Mouse (Mus musculus) embryonic facial prominence, embryonic 14.5 days (tissue): ENCODE measurements around the gene Tcf20. TPM values are rescaled to one million over a fixed set of nuclear protein-coding genes. Genes with fewer than 3 reads are reported as not detected.
A peak's percentile ranks its signal among the peaks of the same experiment; 100 is the strongest.

Experiments used
- ATAC-seq: fragments of 200-750 bp; cut with Nextera tagmentation; 2 replicates; pipeline ENCODE4 v1.8.0; 2017; ENCODE audit warnings: low read depth, moderate number of reproducible peaks, moderate TSS enrichment
- DNase-seq: peaks from one replicate; pipeline ENCODE4 v3.0.0-alpha.2; 2015; ENCODE audit warnings: low spot score
- H3K27ac ChIP-seq: fragments of 300-500 bp; sonication (generic); replicated peaks from 2 replicates; pipeline ENCODE4 v1.5.1; 2014; ENCODE audit warnings: low read depth, mild to moderate bottlenecking, low read length, moderate library complexity
- H3K27me3 ChIP-seq: fragments of 300-500 bp; sonication (generic); replicated peaks from 2 replicates; pipeline ENCODE4 v1.6.1; 2014; ENCODE audit warnings: low read length; ENCODE audit not compliant: control insufficient read depth, insufficient read depth
- H3K36me3 ChIP-seq: fragments of 300-500 bp; sonication (generic); 2 replicates; pipeline ENCODE4 v1.6.1; 2014; ENCODE audit warnings: low read length, mixed read lengths; ENCODE audit not compliant: control insufficient read depth, insufficient read depth
- H3K4me1 ChIP-seq: fragments of 300-500 bp; sonication (generic); 2 replicates; pipeline ENCODE4 v1.6.1; 2014; ENCODE audit warnings: antibody characterized with exemption, low read length; ENCODE audit not compliant: control insufficient read depth, insufficient read depth
- H3K4me2 ChIP-seq: fragments of 300-500 bp; sonication (generic); 2 replicates; pipeline ENCODE4 v1.6.1; 2014; ENCODE audit warnings: low read depth, mild to moderate bottlenecking, low read length, moderate library complexity, mixed read lengths
- H3K4me3 ChIP-seq: fragments of 300-500 bp; sonication (generic); 2 replicates; pipeline ENCODE4 v1.5.1; 2014; ENCODE audit warnings: low read depth, mild to moderate bottlenecking, low read length
- H3K9ac ChIP-seq: fragments of 300-500 bp; sonication (generic); 2 replicates; pipeline ENCODE4 v1.6.1; 2014; ENCODE audit warnings: low read depth, mild to moderate bottlenecking, low read length, moderate library complexity, mixed read lengths
- H3K9me3 ChIP-seq: fragments of 300-500 bp; sonication (generic); 2 replicates; pipeline ENCODE4 v1.6.1; 2016; ENCODE audit warnings: low read length; ENCODE audit not compliant: control insufficient read depth
- WGBS: fragments of 180-500 bp; shearing (Covaris S2); extraction: QIAGEN DNeasy Blood & Tissue Kit; methylation state at CpG from one replicate; pipeline ENCODE4 v1.1.7; 2014; 5-methylcytosine and 5-hydroxymethylcytosine counted together
- polyA plus RNA-seq: library from polyadenylated mRNA; unstranded; fragments of >200 nt; fragmentation: Nextera tagmentation; extraction: Ambion mirVana; gene quantifications from 2 replicates; pipeline ENCODE4 v1.2.1, GENCODE M21; 2014

The Tcf20 gene
- polyA plus RNA-seq, 1 experiment from 2014 or later: 11.3 TPM

DNA sequence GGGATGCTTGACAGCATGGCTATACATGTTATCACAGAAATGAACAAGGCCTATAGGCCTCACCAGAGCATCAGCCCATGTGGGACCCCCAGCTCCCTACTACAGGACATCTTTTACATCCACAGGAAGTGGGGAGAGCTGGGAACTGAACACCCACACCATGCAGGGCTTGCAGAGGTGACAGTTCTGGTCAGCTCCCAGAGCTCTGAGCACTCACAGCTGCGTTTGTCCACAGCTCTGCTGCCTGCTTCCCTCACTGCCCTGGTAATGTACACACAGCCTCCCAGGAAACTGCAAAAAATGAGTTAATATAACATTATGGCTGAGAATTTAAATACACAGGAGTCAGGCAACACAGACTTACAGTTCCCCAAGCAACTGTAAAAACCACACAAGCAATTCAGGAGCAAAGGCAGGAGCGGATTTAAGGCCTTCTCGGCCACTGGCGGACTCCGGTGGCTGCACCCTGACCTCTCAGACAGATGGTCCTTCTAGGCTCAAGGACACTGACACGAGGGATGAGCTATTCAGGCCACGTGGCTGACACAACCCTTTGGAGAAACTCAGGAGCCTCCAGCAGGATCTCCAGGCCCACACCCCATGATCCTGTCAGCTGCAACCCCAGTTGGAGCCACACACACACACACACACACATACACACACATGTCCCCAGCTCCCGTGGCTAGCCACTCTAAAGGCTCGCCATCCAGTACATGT lies 43.0 kb downstream of the Tcf20 start:
- Histone ChIP-seq H3K36me3 (no peaks in the 10 kb centered on the region), H3K9me3 (no peaks in the 10 kb centered on the region), H3K4me2 (no peak overlapping the region), H3K4me3 (no peak overlapping the region), H3K27me3 (no peaks in the 10 kb centered on the region), H3K27ac (no peak overlapping the region), H3K9ac (no peak overlapping the region), H3K4me1 (peaks cover 31% of the 10 kb centered on the region)
- 83% methylated on average over 9 of the region's 9 CpGs for WGBS
- DNase-seq (no peak), ATAC-seq (no peak)

DNA sequence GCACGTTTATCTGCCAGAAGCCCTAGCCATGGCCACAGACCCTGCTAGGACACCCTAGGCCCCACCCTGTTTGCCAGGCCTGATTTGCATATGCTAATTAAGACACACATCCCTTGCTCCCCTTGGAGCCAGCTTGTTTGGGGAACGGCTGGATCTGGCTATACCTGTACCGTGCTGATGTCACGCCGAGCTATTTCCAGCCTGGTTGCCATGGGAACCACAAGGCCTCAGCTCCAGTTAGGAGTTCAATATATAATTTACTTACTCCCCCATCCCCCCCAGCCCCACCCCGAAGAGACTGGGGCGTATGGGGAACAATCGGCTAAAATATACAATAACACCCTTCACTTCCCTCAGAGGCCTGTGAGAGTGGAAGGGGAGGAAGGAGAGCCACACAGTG lies 45.9 kb downstream of the Tcf20 start:
- Histone ChIP-seq H3K36me3 (0 out of 2 replicates have a peak, but pooled peaks cover 3% of the 10 kb centered on the region), H3K27me3 (no peaks in the 10 kb centered on the region), H3K9ac (no peak overlapping the region), H3K4me3 (no peak overlapping the region), H3K9me3 (0 out of 2 replicates have a peak, but pooled peaks cover 3% of the 10 kb centered on the region), H3K27ac (peak overlapping the region; percentile 61; the same call in 1 of the 2 replicates), H3K4me2 (no peak overlapping the region), H3K4me1 (peaks cover 53% of the 10 kb centered on the region)
- WGBS: 50% methylated on average over 8 of the region's 8 CpGs
- DNase-seq (no peak), ATAC-seq (no peak)

DNA sequence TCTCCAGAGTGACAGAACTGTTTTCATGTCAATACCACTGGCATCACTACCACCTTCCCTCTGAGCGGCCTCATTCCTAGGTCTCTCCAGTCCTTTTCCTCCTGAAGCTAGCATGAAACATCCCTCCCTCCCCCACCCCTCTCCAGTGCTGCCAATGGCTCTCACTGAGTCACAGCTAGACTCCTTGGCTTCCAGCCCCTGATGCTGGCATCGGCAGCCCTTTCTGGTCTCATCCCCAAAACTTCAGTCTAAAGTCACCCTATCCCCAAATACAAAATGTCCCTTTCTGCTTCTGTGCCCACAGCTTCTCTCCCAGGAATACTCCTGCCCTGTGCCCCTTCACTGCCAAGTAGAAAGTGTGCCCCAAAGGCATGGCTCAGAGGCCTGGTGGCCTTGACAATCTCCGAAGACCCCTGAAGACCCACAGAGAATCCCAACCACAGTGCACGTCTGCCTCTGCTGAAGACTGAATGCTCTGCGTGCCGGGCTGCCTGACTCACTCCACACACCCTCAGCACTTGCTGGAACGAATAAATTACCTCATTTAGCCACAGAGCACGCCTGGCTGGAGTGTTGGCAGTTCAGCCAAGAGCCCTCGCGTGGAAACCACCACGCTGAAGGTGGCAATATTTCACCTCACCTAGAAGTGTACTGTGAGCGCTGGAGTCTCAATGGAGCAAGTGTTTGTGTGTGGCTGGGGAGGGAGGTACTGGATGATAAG lies 47.0 kb downstream of the Tcf20 start:
- Histone ChIP-seq H3K27me3 (no peaks in the 10 kb centered on the region), H3K4me3 (no peak overlapping the region), H3K9ac (no peak overlapping the region), H3K4me1 (peaks cover 58% of the 10 kb centered on the region), H3K9me3 (0 out of 2 replicates have a peak, but pooled peaks cover 3% of the 10 kb centered on the region), H3K36me3 (0 out of 2 replicates have a peak, but pooled peaks cover 3% of the 10 kb centered on the region), H3K27ac (0 out of 2 replicates have a peak overlapping the region, but pooled peaks have one; percentile 24), H3K4me2 (no peak overlapping the region)
- DNase-seq (no peak), ATAC-seq (no peak)
- WGBS: 53% methylated on average over 12 of the region's 12 CpGs

DNA sequence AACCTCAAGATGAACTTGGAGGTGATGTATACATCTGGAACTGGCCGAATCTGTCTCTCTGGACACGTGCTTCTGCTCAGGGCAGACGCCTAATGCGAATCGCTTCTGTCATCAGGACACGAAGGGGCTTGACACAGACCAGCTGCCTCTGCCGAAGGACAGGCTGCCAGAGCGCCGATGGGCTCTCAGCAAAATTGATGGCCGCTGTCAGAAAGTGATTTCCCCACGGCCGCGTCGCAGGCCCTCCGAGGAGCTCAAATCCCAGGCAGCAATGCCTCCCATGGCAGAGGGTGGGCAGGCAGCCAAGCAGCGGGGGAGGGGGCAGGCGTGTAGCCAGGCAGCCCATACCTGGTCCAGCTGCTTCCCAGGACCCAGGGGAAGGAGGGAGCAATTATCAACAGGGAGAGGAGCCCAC lies 49.5 kb downstream of the Tcf20 start:
- ATAC-seq (peak; percentile 69), DNase-seq (peak; percentile 77)
- 0 out of 2 replicates have a peak, but pooled peaks cover 3% of the 10 kb centered on the region for H3K36me3 ChIP-seq
- H3K27me3 ChIP-seq: no peaks in the 10 kb centered on the region
- H3K9ac ChIP-seq: peak overlapping the region; percentile 23; the same call in 1 of the 2 replicates
- peaks cover 77% of the 10 kb centered on the region for H3K4me1 ChIP-seq
- H3K4me2 ChIP-seq: peak overlapping the region; percentile 42
- H3K9me3 ChIP-seq: 0 out of 2 replicates have a peak, but pooled peaks cover 3% of the 10 kb centered on the region
- H3K27ac ChIP-seq: peak overlapping the region; percentile 77
- no peak overlapping the region for H3K4me3 ChIP-seq
- WGBS: 3% methylated on average over 14 of the region's 17 CpGs

DNA sequence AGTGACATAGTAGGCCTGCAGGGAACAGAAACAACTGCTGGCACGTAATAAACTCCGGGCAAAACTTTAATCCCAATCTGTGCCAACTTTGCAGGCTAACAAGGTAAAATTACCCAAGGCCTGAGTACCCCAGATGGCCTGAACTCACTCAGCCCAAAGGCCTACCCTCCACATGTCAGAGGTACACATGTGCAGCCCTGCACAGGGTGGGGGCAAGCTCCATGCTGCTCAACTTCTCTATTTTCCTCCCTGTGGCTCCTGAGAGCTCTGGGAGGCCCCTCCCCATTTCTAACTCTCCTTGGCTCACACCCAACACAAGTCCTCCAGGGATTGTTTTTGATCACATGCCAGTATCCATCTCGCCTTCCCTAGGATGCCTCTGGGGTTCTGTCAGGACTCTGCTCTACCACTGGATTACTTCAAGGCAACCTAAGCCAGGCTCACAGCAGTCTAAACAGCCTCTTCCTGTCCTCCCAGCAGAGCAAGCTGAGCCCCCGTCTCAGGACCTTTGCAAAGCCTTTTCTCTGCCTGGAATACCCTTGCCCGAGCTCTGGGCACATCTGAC lies 50.2 kb downstream of the Tcf20 start:
- peak overlapping the region; percentile 42 for H3K4me2 ChIP-seq
- peak; percentile 80 for ATAC-seq

DNA sequence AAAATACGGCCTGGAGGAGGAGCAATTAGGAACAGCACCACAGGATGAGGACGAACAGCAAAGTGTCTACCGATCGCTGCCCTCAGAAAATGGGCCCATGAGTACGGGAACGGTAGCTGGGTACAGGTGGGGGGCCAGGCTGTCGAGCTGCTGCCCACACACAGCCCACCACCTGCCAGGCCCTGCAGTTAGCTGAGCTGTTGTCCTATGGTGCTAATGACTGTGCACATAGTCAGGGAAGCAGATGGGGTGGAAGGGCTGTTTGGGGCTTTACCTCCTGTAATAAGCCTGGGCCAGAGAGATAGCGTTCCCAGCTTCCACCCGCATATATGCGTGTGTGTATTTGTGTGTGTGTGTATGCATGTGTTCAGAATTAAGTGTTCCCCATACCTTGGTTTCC lies 52.7 kb downstream of the Tcf20 start:
- ATAC-seq: no peak
- WGBS: 72% methylated on average over 9 of the region's 10 CpGs

More for the DNA sequence above, 50.2 kb downstream of the Tcf20 start:
- 0 out of 2 replicates have a peak, but pooled peaks cover 3% of the 10 kb centered on the region for H3K9me3 ChIP-seq
- peak overlapping the region; percentile 23; the same call in 1 of the 2 replicates for H3K9ac ChIP-seq
- H3K4me3 ChIP-seq: no peak overlapping the region
- H3K4me1 ChIP-seq: peaks cover 79% of the 10 kb centered on the region
- H3K27me3 ChIP-seq: no peaks in the 10 kb centered on the region
- H3K36me3 ChIP-seq: 0 out of 2 replicates have a peak, but pooled peaks cover 3% of the 10 kb centered on the region
- WGBS: 32% methylated on average over 5 of the region's 5 CpGs
- H3K27ac ChIP-seq: peak overlapping the region; percentile 77
- DNase-seq: peak; percentile 84

DNA sequence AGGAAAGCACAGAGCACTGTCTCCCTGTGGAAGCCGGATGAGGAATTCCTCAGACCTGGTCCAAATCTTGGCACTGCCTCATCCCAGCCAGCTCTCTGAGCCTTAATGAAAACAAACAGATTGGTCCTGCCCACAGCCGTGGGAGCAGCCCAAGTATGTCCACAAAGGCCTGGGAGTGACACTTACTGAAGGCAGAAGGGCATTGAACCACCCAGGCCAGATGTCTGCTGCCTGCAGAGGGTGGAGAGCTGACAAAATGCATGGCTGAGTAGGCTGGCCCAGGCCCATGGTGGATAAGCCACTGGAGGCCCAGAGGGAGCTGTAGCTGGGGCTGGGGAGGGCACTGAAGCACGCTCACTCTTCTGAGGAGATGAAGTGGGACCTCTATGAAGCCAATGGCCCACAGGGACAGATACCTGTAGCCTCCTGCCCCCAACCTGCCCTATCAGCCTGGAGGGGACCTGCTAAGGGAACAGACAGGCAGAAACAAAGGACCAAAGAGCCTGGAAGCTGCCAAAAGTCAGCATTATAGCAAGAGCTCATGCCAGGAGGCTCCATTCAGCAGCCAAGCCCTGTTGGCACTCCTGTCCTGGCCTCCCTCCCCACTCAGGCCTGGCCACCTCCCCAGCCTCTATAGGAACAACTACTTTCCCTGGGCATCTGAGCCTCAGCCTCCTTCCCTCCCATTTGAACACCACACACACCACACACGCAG lies 54.6 kb downstream of the Tcf20 start:
- Histone ChIP-seq H3K27ac (peak overlapping the region; percentile 24; the same call in 1 of the 2 replicates), H3K9ac (no peak overlapping the region; the same call in 1 of the 2 replicates), H3K4me1 (peaks cover 64% of the 10 kb centered on the region), H3K36me3 (no peaks in the 10 kb centered on the region), H3K9me3 (no peaks in the 10 kb centered on the region), H3K4me2 (no peak overlapping the region), H3K4me3 (no peak overlapping the region), H3K27me3 (no peaks in the 10 kb centered on the region)
- 29% methylated on average over 4 of the region's 4 CpGs for WGBS
- DNase-seq: no peak
- ATAC-seq: no peak

More for the DNA sequence above, 52.7 kb downstream of the Tcf20 start:
- DNase-seq: no peak
- H3K9me3 ChIP-seq: 0 out of 2 replicates have a peak, but pooled peaks cover 3% of the 10 kb centered on the region
- H3K4me3 ChIP-seq: no peak overlapping the region
- H3K27ac ChIP-seq: no peak overlapping the region
- H3K4me1 ChIP-seq: peaks cover 59% of the 10 kb centered on the region
- no peak overlapping the region for H3K4me2 ChIP-seq
- 0 out of 2 replicates have a peak, but pooled peaks cover 3% of the 10 kb centered on the region for H3K36me3 ChIP-seq
- H3K9ac ChIP-seq: no peak overlapping the region
- H3K27me3 ChIP-seq: no peaks in the 10 kb centered on the region

DNA sequence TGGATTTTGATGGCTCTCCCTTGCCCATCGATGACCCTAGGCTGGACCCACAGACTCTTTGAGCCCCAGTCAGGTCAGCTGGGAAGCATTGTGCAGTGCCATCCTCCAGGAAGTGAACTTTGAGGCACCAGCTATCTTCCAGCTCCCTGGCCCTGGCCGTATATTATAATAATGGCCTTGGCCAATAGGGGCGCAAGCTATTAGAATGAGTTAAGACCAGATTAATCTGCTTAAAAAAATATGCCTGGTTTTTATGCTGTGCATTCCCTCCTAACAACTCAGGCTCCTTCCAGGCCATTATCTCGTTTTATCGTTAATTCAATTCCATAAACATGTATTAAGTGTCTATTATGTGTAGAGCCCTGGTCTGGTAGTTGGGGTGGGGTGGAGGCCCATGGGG lies 56.2 kb downstream of the Tcf20 start:
- no peaks in the 10 kb centered on the region for H3K36me3 ChIP-seq
- DNase-seq (no peak), ATAC-seq (no peak)
- peaks cover 64% of the 10 kb centered on the region for H3K4me1 ChIP-seq
- no peak overlapping the region for H3K9ac ChIP-seq
- no peaks in the 10 kb centered on the region for H3K9me3 ChIP-seq
- no peak overlapping the region for H3K4me2 ChIP-seq
- no peak overlapping the region for H3K4me3 ChIP-seq
- no peaks in the 10 kb centered on the region for H3K27me3 ChIP-seq
- 91% methylated on average over 5 of the region's 5 CpGs for WGBS
- no peak overlapping the region for H3K27ac ChIP-seq
